Mouse (Mus musculus) spleen, postnatal 36 days (tissue): ENCODE data around the gene Best3.
"Not testable (repeated sequence)": the region's sequence is repeated elsewhere in the genome, so short reads cannot be mapped to it uniquely, and the experiment has no call there.

Source experiments
- DNase-seq, 2 experiments: peaks; one replicate each; pipeline ENCODE4 v3.0.0; 2022; ENCODE audit warnings: low spot score in 2 of 2, mixed read lengths in 1 of 2

Gene Best3

DNA sequence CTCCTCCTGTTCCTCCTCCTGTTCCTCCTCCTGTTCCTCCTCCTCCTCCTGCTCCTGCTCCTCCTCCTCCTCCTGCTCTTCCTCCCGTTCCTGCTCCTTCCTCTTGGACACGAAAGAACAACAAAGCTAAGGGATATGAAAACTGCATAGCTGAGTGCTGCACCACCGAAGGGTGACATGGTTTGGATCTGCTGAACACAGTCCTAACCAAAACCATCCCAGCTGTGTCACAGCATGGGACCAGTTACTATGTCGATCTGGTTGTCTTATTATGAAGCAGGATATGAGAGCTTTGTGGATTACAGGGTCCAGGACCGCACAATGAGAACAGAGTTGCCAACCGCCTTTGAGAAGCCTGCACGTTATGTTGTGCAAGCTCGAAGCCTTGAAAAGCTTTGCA lies 40.1 kb downstream of the Best3 start:
- DNase-seq = no peak

DNA sequence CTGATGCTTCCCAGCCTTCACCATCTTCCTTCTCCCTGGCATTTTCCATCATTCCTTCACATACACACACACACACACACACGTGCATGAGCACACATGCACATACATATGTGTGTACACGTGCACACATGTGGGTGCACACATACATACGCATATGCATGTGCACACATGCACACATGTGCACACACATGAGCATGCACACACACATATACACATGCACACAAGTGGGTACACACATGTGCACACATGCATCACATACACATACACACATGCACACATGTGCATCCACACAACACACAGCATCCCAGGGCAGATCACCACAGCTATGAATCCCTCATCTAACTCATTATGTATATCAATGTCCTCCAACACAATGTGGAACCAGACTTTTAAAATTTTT lies 45.0 kb downstream of the Best3 start:
- DNase-seq = no peak

DNA sequence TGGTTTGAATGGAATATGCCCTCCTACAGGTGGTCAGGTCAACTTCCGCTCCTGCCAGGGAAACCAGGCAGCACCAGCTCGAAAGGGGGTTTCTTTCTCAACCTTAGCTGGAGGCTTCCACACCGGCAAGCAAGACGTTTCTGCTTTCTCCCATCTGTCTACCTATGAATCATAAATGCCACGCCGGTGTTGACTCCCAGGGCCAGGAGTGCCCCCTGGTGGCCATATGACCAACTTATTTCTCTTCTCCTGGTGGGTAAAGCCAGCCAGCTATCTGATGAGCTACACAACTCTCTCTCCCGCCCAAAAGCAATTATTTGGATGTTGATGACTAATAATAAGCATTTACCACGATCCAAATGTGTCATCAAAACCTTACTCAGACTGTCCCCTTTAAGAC lies 47.7 kb downstream of the Best3 start:
- DNase-seq = peak; percentile 46 to 64

DNA sequence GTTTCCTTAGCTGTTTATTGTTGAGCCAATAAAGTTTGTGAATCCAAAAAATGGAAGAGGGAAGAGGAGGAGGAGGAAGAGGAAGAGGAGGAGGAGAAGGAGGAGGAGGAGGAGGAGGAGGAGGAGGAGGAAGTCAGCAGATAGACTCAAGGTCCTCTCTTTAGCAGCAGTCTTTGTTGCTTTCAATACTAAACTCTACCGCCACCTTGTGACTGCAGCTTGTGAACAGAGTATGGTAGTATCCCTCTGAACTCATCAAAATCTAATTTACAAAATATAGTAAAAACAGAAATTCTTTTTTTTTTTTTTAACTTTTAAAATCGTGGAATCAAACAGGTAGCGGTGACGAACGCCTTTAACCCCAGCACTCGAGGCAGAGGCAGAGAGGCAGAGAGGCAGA lies 54.2 kb downstream of the Best3 start:
- no peak for DNase-seq

DNA sequence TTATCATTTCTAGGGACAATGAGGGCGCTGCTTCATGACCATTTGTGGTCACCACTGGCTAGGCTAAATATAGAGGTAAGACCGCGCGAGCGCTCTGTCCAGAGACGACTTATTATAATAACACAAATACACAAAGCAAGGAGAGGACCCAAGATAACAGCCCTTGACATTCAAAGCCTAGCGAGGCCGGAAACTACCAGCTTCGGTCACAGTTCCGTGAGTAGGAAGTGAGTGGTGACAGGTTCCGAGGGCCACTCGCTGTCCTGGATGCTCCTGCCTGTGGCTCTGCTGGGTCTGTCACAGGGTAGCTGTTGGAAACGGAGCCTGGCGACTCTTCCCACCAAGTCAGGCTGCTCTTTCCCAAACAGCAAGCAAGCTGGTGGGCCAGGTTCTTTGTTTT lies 56.2 kb downstream of the Best3 start:
- DNase-seq = no peak

DNA sequence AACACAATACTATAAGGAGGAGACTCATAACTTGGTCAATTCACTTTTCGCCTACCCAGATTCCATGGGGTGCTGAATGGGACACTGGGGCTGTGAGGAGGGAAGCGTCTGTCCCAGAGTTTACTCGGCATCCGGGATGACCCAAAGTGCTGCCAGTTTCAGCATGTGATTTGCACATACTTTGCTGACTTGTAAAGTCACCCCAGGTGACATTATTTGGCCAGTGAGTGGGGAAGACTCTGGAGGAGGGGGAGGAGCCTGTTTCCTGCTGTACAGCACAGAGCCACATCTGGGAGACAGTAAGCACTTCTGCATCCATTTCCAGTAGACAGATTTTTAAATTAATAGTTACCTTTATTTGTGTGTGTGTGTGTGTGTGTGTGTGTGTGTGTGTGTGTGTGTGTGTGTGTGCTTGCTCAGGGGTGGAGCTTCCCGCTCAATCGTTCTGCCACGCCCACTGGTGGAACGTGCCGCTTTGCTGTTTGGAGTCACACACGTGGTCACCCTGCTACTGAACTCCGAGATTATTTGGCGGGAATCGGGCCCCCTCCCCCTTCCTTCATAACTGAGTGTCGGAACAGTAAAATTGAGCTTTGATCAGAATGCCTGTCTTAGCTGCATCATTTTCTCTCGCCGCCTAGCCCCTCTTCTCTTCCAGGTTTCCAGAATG lies 57.5 kb downstream of the Best3 start:
- DNase-seq = not testable (repeated sequence)

DNA sequence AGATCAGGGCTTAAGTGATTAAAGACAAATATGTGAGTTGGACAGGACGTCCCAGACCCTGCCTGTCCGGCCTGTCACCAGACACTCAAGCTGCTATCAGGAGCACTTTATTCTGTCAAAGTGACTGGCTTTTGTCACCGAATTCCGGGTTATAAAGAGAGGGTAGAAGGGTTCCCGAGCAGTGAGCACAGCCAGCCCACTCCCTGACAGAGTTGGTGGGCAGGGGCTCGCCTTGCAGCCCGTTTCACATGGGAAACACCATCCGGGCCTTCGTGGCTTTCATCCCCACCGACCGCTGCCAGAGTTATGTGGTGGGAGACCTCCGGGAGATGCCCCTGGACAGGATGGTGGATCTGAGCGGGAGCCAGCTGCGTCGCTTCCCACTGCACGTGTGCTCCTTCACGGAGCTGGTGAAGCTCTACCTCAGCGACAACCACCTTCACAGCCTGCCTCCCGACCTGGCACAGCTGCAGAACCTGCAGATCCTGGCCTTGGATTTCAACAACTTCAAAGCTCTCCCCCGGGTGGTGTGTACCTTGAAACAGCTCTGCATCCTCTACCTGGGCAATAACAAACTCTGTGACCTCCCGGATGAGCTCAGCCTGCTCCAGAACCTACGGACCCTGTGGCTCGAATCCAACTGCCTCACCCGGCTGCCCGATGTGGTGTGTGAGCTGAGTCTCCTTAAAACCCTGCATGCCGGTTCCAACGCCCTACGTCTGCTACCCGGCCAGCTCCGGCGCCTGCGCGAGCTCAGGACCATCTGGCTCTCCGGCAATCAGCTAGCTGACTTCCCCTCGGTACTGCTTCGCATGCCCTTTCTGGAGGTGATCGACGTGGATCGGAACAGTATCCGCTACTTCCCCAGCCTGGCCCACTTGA lies 59.3 kb downstream of the Best3 start, which contains the start of gene Lrrc10:
Lrrc10 (plus strand) TSS at position 167 of the 882 bp plus-strand sequence.
- DNase-seq = no peak

DNA sequence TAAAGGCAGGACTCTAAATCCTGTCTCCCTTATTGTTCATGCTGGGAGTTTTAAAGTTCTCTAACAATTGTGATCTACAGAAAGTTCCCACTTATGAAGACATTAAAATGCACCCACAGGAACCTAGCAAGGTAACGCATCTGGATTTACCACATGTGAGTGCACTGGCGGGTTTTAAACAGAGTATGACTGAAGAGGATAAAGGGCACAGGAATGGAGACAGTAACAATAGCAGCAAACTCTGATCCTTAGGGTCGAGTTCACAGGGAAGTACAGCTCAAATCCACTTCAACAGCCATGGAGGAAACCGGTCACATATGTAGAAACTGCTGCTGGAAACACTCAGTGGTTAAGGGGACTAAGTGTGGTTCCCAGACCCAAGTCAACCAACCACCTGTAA lies 63.1 kb downstream of the Best3 start:
- no peak for DNase-seq

DNA sequence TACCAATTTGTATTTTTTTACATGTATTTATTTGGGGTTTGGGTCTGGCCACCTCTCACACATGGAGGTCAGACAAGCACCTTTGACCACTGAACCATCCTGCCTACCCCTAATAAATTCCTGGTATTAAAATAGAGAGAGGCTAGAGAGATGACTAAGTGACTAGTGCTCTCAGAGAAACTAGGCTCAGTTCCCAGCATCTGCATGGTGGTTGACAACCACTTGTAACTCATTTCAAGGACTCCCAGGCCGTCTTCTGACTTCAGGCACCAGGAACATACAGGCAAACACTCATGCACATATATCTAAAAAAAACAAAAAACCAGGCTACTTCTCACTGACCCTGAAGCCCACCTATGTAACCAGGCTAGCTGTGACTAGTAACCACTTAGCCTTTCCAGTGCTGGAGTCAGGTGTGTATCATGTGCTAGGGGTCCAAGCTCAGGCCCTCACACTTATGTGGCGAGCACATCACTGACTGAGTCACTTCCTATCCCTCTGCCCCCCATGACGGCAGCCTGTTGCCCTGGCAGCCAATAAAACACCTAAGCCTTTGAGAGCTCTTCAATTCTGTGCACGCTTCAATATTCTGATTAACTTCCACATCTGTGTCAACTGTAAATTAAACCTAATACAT lies 64.0 kb downstream of the Best3 start:
- no peak for DNase-seq

DNA sequence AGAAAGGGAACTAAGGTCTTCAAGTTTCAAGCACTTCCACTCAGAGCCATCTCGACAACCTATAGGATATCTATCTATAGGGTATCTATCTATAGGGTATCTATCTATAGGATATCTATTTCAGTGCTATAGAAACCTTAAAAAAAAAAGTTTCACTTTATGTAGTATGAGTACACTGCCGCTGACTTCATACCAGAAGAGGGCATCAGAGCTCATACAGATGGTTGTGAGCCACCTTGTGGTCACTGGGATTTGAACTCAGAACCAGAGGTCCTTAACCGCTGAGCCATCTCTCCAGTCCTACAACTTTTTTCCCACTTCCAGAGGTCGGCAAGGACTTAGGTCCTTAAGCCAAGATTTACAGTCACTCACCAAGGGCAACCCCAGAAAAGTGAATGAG lies 69.6 kb downstream of the Best3 start:
- no peak for DNase-seq

DNA sequence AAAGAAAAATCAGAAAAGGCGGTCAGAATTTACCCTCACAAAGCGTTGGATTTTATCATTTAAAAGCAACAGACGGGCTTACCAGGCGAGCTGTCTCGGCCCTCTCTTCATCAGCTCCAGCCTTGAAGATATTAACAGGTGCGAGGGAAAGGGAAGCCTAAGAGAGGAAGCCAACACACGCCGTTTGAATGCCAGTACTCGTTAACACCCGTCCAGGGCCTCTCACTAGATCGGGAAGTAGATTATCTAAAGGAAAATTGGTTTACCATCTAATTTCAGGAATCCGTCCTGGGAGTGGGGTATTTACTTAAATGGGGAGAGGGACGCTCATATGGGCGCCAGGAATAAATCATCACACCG lies 76.8 kb downstream of the Best3 start:
- DNase-seq = no peak

DNA sequence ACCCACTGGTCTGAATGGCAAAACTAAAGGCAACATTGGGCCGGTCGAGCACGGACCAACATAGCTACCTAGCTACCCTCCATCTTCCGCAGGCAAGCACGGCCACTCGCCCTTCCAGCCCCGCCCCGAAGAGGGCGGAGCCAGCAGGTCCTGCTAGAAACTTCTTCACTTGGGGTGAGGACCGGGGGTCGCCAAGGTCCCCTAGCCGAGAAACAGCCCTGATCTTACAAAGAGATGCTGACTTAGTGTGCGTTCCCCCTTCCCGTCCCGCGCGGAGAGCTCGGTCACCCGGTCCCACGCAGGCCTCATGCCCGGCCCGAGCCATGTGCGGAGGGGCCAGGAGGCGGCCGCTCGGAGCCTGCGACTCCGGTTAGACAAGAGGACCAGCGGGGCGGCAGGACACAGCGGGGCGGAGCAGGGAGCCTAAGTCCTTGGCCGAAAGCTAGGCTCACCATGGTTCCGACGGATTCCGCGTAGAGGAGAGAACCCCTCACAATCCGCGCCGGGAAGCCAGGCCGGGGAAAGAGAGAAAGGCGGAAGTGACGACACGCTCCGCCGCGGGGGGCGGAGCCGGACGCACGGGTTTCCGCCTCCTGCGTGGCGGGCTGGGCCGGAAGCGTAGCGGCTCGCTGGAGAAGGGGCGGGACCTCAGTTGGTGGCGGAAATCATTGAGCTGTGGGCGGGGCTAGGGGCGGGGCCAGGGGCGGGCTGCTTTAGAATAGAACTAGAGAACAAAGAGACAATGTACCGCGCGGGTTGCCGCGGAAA lies 77.3 kb downstream of the Best3 start, which contains the start of gene Cct2:
Cct2 (minus strand) TSS at position 561 of the 768 bp plus-strand sequence.
- DNase-seq = peak; percentile 90 to 92

DNA sequence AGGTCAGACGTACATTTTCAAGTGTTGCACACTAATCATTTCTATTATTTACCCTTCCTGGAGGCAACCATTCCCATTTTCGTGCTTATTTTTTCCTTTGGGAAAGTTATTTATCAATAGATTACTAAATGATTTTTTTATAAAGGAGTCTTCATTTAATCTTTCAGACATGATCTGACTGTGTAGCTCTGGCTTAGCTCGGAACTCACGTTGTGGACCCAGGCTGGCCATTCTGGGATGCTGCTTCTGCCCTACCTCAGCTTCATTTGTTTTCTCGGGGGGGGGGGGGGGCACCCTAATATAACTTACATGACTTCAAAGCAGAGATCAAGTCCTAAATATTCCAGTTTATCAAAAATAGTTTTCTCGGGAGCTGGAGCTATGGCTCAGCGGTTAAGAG lies 78.0 kb downstream of the Best3 start:
- DNase-seq = no peak

DNA sequence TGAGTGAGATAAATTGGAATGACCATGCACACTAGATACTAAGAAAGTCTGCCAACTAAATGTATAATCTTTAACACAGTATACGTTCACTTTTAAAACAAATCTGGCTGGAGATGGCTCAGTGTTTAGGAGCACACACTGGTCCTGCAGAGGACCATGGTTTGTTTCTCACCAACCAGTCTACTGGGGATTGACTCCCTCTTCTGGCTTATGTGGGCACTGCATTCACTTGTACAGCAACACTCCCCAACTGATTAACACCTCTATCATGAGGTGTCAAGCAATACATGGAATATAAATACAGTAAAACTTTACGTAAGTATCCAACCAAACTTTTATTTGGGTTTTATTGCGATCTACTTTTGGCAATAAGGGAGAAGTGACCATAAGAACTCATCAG lies 83.0 kb downstream of the Best3 start:
- DNase-seq = no peak

DNA sequence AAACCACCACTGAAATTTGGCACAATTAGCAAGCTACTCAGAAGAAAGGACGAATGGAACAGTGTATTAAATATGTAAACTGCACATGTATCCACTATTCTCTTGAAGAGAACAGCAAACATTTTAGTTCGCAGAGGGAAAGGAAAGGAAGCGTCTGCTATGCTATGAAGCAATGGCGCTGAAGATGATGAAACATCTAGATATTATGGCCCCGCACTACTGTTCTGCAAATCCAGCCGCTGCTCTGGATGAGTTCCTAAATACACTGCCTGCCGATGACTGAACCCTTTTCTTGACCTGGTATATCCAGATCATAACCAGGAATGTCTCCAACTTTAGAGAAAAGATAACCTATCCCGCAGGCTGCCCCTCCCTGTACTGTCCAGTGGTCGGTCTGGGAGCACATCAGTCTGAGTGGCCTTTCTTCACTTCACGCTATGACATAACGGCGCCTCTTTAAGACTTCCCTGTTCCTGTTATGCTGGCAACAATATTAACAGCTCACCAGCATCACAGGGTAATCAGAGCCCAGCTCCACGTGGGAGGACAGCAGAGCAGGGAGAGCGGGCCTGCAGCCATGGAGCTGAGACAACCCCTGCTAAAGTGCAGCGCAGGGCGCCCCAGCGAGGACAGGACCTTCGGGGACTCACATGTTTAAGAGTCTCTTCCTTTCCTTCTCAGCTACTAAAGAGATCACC lies 86.2 kb downstream of the Best3 start:
- DNase-seq = no peak

DNA sequence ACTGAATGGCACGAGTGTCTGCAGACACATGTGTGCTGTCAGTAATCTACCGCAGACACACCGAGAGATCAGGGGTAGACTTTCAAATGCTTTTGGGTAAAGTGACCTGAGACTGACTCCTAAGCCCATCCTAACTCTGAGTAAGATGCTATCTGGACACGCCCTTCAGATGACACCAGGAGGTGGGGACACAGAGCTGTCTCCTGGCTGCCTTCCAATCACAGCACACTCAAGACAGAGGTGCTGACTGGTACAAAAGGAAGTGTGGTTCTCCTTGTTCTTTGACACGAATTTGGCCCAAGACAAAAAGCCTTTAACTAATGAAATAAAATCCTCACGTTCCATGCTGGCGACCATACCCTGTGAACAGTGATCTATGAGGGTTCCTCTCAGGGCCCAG lies 87.1 kb downstream of the Best3 start:
- DNase-seq = no peak
